Mouse (Mus musculus): ENCODE data around the gene Lpo.
A peak's percentile ranks its signal among the peaks of the same experiment; 100 is the strongest.

Lpo gene

DNA sequence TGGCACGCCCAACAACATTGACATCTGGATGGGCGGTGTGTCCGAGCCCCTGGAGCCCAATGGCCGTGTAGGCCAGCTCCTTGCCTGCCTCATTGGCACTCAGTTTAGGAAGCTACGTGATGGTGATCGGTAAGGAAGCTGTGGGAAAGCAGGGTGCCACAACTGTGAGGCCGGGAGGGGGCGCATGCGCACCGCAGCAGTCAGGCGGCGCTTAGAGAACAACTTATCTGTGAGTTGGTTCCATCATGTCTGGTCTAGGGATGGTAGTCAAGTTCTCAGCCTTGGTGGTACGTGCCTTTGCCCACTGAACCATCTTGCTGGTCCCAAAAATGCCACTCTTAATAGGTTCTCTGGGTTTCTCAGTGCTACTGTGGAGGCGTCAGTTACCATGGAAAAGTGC lies 25.5 kb downstream of the Lpo start:
- peak; percentile 9 for DNase-seq

DNA sequence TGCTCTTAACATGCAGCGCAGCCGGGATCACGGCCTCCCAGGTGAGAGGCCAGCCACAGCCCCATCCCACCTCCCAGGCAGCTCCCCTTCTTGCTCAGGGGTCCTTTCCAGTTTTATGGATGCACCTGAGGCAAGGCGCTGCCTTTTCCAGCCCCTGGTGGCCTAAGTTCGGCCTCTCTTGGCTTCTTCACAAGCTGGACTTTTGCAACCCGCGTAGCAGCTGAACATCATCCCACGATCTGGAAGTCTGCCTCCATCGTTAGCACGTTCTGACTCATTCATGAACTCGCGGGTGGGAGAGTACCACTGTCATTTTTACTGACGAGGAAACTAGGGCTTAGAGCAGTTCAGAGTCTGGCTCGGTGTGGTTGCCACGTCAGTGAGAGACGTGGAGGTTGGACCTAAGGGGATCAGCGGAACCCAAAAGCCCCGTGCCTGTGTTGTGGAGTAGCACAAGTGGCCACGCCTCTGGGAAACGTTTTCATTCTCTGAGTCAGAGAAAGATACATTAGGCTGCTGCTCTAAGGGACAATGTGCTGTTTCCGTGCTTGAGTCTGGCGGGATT lies 26.3 kb downstream of the Lpo start:
- DNase-seq: no peak

DNA sequence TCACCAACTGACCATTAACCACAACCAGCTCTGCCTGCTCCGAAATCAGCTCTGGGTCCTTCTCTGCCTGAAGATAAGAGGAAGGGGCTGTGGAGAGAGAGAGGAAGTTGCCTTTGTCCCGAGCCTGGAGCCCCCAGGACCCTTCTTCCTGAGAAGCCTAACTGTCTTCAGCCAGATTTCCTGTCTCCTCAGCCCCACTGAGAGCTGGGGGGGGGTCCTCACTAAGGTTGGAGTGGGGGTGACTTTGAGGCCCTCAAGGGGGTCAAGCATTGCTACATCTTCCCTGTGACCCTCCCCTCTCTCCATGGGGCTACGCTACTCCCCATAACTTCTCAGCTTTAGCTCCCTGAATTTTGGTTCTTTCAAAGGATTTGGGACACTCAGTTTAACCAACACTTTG lies 34.6 kb downstream of the Lpo start, which contains the start of gene Mpo:
Gene Mpo (plus strand): TSS at position 122 of the 400 bp plus-strand sequence.
- no peak for DNase-seq

DNA sequence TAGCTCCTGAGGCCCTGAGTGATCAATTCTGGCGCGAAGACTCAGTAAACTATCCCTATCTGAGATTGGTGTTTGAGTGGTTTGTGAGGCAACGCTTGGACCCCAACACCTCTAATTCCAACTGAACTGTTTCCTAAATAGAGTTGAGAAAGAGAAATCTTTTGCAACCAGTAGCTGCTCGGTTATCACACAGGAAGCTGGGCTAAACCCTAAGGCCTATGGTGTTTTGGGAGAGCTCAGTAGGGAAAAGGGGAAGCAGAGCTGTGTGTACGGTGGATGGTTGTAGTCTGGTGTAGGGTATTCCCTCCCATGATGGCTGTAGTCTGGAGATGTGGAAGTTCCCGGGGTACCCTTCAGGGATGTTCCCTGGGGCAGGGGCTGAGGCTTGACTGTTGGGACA lies 38.0 kb downstream of the Lpo start:
- DNase-seq: no peak

DNA sequence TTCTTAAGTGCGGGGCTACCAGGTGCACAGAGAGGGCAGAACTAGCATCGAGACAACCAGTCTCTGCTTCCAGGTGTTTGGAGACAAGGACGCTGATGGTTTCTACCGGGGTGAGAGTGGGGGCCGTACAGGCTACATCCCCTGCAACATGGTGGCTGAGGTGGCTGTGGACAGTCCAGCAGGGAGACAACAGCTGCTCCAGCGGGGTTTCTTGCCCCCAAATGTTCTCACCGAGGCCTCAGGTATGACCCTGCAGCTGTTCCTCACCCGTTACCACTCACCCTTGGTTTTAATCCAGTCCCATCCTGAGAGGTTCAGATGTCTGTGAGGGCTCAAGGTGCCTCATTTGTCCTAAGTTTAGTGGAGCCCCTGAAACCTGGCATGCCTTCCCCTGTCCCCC lies 48.0 kb downstream of the Lpo start:
- DNase-seq: no peak

DNA sequence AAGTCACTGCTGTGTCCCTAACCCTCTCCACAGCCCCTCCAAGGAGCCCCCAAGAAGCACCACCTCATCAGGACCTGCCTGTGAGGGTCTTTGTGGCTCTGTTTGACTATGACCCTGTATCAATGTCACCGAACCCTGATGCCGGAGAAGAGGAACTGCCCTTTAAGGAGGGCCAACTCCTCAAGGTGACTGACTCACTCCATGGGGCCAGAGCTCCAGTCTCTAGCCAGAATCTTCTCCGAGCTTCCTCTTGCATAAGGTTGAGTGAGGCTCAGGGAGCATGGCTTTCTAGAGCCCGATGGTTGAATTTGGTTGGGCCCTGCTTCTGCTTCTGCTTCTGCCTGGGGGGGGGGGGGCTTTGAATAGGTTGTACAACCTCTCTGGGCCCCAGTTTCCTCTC lies 48.7 kb downstream of the Lpo start:
- no peak for DNase-seq

DNA sequence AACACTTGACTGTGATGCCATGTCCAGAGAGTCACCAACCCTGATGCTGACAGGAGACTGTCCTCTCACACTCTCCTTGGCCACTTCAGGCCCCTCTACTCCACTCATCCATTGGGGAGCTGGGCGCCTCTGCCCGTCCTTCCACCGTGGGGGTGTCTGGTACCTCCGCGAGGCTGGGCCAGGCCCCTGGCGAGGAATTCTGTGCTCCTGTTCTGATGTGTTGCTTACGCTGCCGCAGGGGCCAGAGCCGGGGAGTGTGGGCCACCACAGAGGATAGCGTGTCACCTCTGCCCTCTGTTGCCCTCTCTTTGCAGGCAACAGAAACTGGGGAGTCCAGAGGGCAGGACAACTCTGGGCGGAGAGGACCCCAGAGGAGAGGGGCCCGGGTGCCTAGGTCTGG lies 49.2 kb downstream of the Lpo start:
- DNase-seq: no peak

DNA sequence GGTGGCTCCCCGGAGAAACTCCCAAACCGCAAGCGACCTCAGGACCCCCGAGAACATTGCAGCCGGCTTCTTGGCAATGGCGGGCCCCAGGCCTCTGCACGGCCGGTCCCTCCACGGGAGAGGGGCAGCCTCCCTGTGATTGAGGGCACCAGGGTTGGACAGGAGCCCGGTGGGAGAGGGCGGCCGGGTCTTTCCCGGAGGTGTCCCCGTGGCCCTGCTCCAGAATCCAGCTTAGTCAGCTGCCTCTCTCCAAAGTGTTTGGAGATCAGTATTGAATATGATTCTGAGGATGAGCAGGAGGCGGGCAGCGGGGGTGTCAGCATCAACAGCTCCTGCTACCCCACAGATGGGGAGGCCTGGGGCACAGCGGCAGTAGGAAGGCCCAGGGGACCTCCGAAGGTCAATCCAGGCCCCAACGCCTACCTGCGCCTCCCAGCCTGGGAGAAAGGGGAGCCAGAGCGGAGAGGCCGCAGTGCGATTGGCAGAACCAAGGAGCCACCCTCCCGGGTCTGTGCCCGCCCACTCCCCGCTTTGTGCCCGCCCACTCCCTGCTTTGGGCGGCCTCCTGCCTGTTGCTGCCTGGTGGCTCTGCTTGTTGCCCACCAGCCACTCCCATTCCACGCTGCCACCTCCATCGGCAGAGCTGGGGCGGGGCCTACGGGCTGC lies 49.9 kb downstream of the Lpo start:
- DNase-seq: peak; percentile 84

DNA sequence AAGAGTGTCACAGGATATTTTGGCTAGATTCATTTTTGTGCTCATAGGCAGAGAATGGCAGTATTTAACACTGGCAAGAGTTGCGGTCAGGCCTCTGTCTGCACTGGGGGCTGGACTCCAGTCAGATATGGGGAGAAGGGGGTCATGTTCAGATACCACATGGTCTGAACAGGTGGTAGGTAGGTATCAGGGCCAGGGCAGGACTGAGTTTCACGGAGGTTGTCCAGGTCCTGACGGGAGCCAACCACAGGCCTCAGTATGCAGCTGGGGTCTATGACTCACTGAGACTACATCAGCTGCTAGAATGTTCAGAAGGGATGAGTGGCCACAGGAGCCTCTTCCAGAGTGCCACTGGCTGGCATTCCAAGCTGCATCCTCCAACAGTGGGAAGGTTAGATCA lies 55.7 kb downstream of the Lpo start:
- DNase-seq: no peak

DNA sequence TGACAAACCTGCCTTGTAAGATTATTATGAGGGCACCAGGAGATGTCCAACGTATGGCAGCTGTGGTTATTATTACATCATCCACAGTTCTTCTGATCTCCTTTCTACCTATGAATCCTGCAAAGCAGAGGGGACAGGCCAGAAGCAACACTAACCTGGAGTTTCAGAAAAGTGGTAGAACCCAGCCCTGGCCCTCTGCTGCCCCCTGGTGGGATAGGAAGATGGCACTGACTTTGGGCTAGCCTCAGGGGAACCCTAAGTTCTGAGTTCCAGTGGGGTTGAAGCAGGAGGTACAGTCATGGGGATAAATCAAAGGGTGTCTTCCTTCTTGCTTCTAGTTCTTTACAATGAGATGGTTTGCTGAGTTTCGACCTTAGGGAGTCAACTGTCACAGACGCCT lies 57.1 kb downstream of the Lpo start:
- DNase-seq: peak; percentile 83

DNA sequence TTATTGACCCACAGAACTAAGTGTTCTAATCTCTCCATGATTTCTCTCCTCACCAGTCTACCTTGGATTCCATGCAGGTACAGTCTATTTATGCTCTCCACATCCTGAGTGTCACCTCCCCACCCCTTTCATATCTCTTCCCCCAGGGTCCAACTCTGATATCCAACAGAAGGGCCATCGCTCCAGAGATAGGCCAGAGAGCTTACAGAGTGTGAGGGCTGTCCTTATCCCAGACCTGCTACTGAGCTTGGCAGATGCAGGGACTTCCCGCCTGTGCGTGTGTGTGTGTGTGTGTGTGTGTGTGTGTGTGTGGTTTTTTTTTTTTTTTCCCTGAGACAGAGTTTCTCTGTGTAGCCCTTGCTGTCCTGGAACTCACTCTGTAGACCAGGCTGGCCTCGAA lies 59.3 kb downstream of the Lpo start:
- DNase-seq: no peak

DNA sequence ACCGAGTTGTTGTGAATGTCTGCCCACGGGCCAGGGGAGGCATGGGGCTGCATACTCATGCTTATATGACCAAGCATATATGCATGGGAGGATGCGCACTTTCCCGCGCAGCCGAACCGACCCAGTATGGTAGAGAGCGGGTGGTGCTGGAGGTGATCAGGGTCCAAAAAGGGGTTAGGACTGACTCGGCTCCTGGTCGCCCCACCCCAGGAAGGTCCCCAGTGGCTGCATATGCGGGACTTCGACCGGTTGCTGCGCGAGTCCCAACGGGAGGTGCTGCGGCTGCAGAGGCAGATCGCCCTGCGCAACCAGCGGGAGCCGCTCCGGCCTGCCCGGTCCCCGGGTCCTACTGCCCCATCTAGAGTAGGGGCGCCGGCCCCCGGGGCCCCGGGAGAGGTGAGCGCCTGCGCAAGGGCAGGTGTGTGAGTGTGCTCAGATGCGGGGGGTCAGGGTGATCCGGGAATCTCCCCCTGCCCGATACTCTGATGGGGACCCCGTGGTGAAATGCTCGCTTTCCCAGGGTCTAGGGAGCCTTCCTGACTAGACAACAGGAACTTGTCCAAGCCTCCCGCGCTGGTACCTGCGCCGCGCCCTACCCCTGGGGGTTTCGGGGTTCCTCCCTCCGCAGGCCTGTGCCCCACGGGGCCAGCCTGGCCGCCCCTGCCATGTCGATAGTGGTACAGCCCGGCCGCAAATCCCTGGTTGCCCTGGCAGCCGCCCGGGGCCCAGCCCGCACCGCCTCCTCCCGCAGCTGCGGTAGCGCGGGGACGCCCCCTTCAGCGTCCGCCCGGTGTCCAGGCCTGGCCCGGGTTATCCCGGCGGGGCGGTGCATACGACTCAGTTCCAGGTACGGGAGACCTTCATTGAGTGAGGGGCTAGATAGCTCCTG lies 63.9 kb downstream of the Lpo start:
- no peak for DNase-seq

DNA sequence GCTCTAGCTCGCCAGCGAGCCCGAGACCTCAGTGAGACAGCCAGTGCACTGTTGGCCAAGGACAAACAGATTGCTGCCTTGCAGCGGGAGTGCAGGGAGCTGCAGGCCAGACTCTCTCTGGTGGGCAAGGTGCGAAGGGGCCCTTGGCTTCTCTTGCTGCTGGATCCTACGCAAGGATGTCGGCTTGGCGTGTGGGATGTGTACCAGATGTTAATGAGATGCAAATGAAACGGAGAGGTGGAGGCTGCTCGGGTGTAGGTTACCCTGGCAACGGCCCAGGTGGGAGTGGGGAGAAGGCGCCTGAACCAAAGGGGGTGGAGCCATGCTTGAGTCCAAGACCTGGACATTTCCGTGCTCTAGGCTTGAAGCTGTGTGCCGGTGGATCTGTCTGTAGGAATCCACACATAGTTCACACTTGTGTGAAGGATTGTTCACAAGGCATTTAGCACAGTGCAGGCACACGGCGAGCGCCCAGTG lies 64.5 kb downstream of the Lpo start:
- DNase-seq: no peak

DNA sequence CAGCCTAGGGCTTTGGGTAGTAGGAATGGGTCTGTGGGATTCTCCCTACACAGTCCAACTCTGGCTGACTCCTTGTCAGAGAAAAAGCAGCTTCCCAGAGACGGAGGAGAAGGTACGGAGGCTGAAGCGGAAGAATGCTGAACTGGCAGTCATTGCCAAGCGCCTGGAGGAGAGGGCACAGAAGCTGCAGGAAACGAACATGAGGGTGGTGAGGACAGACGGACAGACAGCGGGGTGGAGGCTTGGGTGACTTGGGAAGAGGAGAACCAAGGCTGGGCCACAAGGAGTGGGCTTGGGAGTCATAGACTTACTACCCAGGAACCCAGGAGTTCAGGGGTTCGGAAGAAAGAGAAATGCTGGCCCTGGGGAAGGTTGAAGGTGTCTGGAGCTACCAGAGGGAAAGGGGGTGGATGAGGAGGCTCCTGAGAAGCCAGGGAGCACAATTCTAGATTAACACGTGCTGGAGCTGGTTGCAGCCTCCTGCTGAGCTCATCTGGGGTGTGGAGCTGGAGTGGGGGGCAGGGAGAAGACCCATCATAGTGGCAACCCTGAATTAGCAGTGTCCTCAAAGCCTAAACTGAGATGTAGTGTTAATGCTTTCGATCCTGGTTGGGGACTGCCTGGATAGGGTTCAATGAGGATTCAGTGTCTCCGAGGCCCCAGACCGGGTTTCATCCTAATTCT lies 65.2 kb downstream of the Lpo start:
- no peak for DNase-seq

DNA sequence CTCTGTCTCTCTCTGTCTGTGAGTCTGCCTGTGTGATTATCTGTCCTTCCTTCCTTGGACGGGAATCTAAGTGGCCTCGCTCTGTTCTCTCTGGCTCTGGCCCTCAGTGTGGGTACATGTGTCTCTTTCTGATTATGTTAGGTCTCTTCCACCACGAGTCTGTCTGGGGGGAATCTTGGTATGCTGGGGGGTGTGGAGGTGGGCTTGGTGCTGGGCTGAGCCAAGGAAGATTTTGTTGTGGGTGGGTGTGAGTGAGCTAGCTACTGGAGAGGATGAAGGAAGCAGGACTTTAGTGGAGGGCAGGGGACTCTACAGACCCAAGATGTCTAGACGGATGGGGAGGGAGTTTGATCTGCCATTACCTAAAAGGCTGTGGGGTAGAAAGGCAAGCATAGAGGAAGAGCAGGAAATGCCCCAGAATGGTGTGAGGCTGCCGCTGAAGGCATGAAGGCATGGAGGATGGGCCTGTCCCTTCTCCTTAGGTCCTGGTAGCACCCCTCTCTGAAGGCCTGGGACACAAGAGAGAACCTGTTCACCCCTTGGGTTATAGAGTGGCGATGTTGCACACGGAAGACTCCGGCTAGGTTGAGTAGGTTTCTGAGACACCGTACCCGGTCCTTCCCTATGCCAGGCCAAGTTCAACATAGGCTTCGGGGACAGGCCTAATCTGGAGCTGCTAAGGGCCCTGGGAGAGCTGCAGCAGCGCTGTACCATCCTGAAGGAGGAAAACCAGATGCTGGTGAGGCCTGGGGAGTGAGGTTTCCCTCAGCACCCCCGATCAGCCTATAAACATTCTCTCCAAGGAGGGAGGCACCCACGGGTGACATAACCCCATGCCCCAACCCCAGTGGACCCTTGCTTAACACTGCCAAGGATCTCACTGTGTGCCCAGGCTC lies 66.0 kb downstream of the Lpo start:
- no peak for DNase-seq

DNA sequence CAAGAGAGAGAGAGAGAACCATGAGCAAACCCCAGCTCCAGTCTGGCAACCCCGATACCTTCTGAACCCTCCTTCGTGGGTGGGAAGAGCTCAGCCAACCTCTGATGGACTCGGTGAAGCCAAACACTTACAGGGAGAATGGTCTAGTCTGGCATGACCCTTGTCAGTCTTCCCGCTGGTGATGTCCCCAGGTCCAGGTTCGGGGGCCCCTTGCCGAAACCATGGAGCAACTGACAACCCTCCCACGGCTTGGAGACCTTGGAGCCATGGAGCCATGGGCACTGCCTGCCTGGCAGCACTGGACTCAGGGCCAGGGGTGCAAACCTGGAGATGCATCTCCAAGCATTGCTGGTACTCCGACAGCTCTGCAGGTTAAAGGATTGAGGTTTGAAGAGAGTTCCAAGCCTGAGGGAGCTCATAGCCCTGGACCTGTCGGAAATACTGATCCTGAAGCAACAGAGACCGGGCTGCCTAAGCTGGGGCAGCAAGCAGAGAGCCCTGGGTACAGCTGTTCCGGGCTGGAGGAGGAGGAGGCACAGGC lies 66.8 kb downstream of the Lpo start:
- no peak for DNase-seq

DNA sequence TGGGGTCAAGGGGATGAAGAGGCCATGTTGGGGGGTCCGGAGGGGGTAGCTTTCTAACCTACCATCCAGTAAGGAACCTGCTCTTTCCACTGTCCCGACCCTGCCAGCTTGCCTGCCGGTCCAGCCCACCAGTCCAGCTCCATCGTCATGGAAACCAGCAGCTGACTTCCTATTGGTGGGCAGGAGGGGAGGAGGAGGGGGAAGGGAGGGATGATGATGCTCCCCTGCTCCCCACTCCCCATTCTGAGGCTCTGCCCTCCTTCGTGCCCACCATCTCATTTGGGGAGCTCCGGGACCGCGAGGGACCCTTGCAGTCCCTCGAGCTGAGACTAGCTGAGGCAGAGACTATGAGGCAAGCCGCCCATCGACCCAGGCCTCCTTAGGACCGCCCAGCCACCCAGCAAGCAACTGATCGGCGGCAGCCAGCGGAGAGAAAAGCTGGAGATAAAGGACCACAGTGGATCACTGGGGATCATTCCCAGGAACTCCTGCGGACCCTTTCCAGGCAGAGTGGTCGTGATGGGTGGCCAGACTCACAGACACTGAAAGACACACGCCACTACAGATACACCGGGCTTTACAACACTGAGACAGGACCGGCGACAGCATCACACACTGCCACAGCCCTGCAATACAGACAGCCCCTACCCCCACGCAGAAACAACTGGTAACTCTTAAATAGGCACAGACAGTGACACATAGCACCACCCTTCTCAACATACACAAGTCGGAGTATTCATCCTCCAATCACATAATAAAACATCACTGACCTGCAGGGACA lies 67.6 kb downstream of the Lpo start, which contains the start of gene Tspoap1:
Gene Tspoap1 (plus strand): TSS at position 241 of the 781 bp plus-strand sequence.
- DNase-seq: no peak

DNA sequence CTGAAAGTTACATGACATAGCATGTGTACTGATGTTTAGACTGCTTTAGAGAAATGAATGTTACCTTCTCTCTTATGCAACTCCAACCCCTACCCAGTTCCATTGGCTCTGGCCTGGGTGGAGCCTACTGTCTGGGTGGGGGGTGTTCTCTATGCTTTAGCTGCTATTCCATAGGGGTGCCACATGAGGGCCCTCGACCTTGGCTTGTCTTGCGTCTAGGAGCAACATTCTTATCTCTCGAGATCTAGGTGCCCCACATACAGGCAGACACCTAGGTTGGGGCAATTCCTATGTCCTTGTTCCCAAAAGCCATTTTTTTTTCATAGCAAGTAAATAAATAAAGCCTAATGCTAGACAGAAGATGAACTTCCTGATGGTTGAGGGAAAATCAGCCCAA lies 68.5 kb downstream of the Lpo start:
- DNase-seq: no peak

DNA sequence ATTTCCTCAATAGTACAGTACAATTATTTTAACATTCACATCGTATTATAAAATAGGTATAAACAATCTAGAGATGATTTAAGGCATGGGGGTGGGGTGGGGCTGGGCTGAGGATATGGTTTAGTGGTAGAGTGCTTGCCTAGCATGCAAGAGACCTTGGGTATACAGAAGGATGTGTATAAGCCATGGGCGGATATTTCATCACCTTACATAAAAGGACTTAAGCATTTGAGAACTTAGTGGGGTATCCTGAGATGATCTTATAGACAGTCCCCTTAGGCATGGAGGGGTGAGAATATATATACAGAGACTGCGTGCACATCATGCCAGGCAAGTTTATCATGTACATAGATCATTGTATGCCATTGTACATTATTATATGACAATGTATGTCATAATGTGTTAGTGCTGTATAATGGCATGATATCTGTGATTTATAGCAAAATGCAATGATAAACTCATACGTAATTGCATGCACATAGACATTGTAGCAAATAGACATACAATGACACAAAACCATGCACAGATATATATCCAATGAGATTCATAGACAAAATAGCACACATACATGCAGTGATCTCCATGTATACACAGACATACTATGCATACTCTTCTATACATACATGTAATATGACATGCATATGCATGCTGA lies 69.0 kb downstream of the Lpo start:
- no peak for DNase-seq

DNA sequence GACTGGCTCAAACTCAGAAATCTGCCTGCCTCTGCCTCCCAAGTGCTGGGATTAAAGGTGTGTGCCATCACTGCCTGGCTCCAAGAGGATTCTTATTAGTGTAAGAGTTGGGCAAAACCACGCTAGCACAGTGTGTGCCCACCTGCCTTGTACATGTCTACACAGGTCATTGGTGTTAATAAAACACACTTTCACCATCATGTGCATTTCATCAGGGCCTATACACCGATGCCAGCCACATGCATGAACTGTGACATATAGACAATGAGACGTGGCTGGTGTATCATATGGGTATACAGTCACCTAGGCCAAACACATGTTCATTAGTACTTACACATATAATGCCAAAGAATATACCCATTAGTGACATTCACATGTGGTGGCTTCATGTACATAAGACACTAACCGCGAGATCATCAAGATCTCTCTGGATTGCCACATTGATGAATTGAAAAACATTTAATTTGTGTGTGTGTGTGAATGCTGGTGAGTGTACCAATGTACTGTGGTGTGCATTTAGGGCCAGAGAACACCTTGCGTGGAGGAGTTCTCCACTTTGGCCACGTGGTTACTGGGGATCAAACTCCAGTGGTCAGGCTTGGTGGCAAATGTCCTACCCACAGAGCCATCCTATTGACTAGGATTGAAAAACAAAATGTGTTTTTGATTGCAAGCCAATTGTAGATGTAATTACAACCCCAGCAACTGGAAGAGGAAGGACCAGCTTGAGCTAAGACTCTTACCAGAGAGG lies 69.8 kb downstream of the Lpo start:
- no peak for DNase-seq
